16 mouse cellular contexts compared by ENCODE assay signal in the genomic region with DNA sequence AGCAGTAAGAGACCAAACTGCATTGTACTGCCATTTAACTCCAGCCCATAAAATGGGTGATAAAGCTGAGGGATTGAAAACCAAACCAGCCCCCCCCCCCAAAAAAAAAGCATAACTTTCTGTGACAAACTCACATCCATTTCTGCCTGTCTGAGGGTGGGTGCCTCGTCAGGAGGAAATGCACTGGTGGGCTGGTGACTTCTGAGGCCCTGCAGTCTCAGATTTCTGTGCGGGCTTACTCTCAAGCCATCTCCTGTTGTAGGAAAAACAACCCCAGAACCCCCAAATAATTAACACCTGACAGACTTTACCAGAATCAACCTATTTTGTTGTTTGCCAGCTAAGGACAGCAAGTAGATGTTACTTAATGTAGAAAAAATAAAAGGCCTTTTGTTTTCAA.
"Had no signal": no experiment of that assay in that cellular context is flagged by ENCODE, and none has a peak within 500 bp of the region (broad histone marks: within the 10 kb centered on the region; RNA-seq: fewer than 3 reads in every experiment).

No protein-coding gene starts in this region.

- H3K36me3 ChIP-seq: intestine, embryonic 15.5 days; limb, embryonic 12.5 days; liver, embryonic 13.5 days; lung, embryonic 15.5 days; midbrain, embryonic 13.5 days had no signal

- H3K27me3 ChIP-seq: intestine, embryonic 15.5 days; limb, embryonic 12.5 days; liver, embryonic 13.5 days; lung, embryonic 15.5 days; midbrain, embryonic 13.5 days had no signal

- DNase-seq: kidney, adult 2 months; kidney, postnatal 4 days; liver; liver, embryonic 13.5 days; liver, postnatal 0 days; lung, postnatal 14 days; right cerebral cortex, adult 18-20 months; right cerebral cortex, postnatal 25 days; thymus, postnatal 36 days had no signal

- H3K9ac ChIP-seq: intestine, embryonic 15.5 days; limb, embryonic 12.5 days; liver, embryonic 13.5 days; liver, postnatal 0 days; lung, embryonic 15.5 days; midbrain, embryonic 13.5 days had no signal

- H3K9me3 ChIP-seq: intestine, embryonic 15.5 days; limb, embryonic 12.5 days; liver, embryonic 13.5 days; lung, embryonic 15.5 days; megakaryocyte, embryonic 14.5 days; midbrain, embryonic 13.5 days had no signal

- H3K4me3 ChIP-seq: intestine, embryonic 15.5 days; layer of hippocampus, adult 2 months; limb, embryonic 12.5 days; liver, embryonic 13.5 days; lung, embryonic 15.5 days; megakaryocyte, embryonic 14.5 days; midbrain, embryonic 13.5 days had no signal

- H3K4me2 ChIP-seq: intestine, embryonic 15.5 days; limb, embryonic 12.5 days; liver, embryonic 13.5 days; lung, embryonic 15.5 days; midbrain, embryonic 13.5 days had no signal

- ATAC-seq: intestine, embryonic 15.5 days; liver, postnatal 0 days; midbrain, embryonic 13.5 days had no signal

- H3K4me1 ChIP-seq: liver, embryonic 13.5 days; megakaryocyte, embryonic 14.5 days had no signal

- H3K27ac ChIP-seq: intestine, embryonic 15.5 days; layer of hippocampus, adult 2 months; liver, embryonic 13.5 days; lung, embryonic 15.5 days; macrophage had no signal
